Mouse (Mus musculus) frontal cortex, adult 2 months (tissue): ENCODE data around the gene Gc. TPM values are rescaled to one million over a fixed set of nuclear protein-coding genes. Genes with fewer than 3 reads are reported as not detected.

Experiments
- DNase-seq, 2 experiments: peaks; one replicate each; pipeline ENCODE4 v3.0.0; 2022; ENCODE audit warnings: low spot score in 1 of 2; ENCODE audit errors: extremely low spot score in 1 of 2
- polyA plus RNA-seq: library from polyadenylated mRNA; depleted of rRNA; stranded (reverse); fragments of >200 nt; gene quantifications from 2 replicates; pipeline ENCODE4 v1.2.3, GENCODE M21; 2012; rRNA removed

Gc gene
- polyA plus RNA-seq = 0.04 and 0.12 TPM in 2 replicates

DNA sequence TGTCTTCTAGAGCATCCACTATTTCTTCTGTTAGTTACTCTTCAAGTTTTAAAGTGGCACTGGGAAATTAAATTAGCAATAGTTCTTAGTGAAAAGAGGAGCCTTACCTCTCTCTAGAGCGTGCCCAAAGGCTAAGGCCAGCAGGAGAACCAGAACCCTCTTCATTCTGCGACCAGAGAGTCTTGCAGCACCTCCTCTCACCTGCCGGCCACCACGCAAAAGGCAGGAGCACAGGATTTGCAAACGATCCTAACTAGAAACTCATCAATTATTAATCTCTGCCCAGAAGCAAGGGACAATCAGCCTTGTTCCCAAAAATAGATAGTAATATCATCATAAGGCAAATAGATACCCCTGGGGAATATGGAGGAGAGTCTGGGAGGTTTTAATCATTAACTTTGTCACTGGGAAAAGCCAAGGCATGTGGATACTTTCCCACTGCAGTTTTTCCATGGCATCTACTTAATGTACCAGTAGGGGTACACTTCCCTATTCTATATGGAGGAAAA lies at the start of gene Gc:
Gc (minus strand) TSS at position 345 of the 509 bp plus-strand sequence.
- no peak for DNase-seq

DNA sequence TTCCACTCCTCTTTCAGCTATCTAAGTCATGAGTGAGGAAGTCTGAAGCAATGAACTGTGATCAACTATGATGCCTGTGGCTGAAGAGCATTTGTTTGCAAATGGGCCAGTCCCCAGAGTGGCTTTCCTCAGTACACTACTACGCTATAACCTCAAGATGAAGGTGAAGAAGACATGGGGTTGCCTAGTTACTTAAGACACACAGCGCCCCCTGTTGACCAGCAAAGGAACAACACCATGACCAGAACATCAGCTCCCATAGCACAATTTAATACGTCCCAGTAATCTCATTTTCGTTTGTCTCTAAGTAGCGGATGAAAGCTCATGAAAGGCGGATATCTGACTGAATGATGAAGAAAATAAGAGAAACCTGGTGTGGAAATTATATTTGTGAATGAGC lies 42.5 kb upstream of the Gc start:
- DNase-seq = no peak

DNA sequence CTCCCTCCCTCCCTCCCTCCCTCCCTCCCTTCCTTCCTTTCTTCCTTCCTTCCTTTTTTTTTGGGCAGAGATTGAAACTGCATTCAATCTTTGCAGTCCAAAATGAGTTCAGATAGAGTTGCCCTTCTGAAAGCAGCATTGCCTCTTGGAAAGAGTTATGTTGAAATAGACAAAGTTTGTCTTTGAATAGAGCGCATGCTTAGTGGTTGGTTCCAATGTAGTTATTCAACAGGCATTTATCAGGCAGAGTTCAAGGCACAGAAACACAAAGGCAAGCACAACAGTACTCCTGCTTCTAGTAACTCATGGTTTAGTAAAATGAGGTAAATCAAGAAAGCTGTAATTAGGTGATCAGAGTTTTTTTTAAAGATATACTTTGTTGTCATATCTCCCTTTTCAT lies 34.9 kb upstream of the Gc start:
- no peak for DNase-seq

DNA sequence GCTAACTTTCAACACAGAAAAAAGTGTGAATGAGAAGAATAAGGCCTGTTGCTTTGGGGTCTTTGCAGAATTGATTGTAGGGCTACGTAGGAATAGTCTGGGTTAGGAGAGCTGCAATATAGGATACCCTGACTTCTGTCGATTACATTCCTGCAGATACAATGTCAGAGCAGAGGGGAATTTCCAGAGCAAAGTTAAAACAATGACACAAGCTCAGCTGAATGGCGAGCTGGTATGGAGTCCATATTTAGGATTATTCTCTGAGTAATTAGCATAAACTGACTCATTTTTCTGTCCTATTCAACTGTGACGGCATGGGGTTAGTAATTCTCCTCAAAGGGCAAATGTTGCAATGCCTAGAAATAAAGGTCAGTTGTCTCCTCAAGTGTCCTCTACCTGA lies 12.8 kb upstream of the Gc start:
- DNase-seq = no peak

DNA sequence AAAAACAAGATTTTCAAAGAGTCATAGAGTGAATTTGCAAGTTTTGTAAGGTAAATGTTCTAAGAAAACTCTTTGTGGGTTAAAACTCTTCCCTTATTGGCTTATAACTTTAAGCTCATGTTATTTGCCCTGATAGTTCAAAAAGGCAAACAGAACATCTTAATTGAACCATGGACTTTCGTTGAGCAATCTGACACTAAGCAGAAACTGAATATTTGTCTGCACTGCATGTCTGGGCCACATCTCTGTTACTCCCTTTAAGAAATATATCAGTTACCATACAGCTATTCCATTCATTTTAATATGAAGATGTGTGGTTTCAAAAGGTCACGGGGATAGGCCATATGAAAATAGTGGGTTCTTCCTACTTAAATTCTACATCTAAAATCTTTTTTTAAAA lies 10.2 kb upstream of the Gc start:
- DNase-seq = no peak

DNA sequence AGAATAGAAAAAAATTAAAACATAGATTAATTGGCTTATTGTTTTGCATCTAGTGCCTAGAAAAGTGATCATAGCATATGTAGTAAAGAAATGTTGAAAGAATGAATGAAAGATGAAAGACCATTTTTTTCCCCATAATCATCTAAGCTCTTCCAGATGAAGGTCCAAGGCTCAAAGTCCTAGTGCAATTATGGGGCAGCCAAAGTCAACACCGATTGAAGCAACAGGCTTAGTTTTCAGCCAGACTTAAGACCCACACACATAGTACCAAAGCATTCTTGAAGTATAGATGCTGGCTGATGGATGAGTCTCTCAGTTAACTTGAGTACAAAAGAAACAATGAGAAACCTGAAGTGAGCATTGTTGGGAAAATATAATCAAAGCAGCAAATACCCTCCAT lies 9.3 kb upstream of the Gc start:
- no peak for DNase-seq

DNA sequence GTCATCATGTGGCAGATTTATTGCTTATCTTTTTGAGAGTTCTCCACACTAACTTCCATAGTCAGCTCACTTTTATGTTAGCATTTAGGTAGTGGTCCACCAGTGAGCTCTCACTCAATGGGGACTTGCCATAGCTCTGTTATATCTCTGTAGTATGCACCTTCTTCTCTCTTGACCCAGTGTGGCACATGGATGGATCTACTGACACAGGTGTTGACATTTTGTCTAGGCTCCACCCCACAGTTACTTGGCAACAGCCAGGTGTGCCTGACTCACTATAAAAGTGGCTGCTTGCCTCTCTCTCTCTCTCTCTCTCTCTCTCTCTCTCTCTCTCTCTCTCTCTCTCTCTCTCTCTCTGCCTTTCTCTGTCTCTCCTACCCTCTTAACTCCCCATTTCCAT lies 8.6 kb upstream of the Gc start:
- DNase-seq = no peak

DNA sequence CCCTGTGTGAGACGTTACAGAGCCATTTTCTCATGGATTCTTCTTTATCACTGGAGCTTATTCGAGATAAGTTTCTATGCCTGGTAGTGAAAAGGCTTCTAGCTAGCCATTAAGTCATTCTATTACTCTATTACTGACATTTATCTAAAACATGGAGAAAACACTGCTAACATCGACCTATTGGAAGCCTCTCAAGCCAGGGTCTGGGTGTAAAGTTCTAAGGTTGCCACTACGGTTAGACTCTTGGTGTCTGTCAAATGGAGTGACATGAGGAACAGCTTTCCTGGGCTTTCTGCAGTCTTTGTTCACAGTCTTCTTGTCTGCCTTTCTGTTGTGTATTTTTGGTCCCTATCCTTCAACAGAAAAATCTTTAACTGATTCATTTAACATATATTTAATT lies 4.1 kb upstream of the Gc start:
- no peak for DNase-seq

DNA sequence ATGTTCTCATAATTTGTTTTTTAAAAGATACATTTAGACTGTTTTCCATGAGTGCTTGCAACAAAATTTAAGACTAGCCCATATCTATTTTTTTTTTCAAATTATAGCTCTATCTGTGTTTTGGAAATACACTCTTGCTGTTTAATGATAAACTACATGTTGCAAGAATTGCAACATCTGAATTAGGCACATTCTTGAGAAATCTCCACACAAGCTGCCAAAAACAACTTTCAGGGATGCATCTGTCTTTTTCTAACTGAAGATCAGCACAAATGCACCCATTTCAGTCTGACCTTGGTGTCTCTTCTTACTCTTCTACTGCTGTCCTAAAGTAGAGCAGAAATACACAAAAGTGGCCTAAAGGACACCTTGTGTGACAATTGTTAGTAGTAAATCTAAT lies 1.9 kb upstream of the Gc start:
- no peak for DNase-seq

DNA sequence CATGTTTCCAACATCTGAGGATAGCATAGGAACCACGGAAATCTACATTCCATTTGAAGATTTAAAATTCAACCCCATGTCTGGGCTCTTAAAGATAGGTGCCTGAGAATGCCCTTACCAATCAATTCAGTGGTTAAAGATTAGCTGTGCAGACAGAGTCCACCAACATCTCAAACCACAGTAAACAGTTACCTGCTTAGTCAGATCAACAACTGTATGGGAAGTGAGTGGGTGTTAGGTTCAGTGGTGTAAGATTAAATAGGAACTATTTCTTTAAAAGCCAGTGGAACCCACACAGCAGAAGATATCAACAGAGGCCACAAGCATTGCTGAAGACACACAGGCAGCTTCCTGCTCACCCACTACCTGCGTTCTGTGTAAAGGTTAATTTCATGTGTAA lies 1.3 kb upstream of the Gc start:
- DNase-seq = no peak

DNA sequence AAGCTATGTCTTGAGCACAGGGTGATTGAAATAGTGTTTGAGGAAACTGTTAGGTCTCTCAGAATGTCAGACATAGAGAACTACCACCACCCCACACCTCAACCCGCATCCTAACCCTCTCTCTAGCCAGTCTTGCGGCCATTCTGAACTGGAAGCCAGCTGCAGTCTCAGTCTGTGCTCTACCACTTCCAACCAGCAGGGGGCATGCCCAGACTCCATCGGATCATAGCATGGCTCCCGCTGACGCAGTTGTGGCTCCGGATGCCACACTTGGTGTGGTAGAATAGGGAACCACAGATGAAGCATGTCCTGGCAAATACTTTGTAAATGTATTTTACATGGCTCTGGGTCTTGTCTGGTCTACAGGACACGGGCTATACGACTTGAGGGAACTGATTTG lies 2.2 kb downstream of the Gc start:
- DNase-seq = peak in 1 of 2 experiments; percentile 23

DNA sequence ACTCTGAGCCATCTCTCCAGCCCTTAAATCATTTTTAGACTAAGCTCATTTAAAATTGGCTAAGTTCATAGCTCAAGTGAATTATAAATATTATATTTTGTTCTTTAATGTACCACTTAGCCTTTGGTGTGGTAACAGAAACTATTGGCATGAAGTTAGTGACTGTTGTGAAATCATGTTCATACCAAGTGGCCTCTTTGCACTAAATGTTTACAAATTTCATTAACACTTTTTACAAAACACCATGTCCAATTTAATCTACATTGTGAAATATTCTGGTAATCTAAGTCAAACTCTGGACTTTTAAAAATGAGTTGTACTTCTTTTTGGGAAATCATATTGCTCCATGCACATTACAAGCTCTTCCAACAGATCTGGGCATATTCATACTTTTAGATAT lies 6.9 kb downstream of the Gc start:
- DNase-seq = no peak

DNA sequence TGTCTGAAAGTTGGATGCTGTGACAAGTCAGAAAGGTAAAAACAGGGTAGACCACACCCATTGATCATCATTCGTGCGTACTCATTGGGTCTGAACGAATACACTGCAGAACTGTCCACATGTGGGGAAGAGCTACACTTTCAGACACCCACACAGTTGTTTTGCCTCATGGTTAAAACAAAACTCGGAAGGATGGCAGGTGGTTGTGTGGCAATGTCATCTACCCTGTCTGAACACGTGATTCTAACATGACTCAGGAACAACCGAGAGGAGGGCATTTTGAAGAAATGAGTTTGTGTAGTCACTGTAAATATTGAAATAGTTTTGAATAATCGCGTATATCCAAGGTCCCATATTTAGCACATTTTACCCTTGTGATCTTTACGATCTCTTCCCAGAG lies 8.4 kb downstream of the Gc start:
- no peak for DNase-seq

DNA sequence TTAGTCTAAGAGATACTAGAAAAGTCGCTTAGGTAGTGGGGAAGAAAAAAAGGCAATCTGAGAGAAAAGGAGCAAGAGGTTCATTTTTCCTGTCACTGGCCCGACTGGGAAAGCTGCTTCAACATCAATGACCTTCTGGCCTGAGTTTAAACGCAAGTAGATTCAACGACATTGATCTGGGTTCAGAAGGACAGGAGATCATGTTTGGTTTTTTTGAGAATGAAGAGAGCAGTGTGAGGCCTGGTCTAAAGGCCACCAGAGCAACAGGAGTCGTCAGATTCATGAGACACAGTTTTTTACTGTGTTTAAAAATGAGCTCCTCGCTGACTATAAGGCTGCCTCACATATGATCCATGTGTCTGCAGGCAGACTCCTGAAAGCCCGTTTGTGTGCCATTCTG lies 9.7 kb downstream of the Gc start:
- DNase-seq = no peak

DNA sequence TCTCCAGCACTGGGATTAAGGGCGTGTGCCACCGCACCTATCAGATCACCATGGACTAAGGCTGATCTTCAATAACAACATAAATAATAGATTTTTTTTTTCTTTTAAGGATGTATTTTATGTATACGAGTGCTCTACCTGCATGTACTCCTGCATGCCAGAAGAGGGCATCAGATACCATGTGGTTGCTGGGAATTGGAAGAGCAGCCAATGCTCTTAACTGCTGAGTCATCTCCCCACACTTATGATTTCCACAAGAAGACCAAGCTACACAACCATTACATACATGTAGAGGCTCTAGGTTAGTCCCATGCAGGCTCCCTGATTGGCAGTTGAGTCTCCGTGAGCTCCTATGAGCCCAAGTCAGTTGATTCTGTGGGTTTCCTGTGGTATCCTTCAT lies 13.3 kb downstream of the Gc start:
- peak in 1 of 2 experiments; percentile 19 for DNase-seq

DNA sequence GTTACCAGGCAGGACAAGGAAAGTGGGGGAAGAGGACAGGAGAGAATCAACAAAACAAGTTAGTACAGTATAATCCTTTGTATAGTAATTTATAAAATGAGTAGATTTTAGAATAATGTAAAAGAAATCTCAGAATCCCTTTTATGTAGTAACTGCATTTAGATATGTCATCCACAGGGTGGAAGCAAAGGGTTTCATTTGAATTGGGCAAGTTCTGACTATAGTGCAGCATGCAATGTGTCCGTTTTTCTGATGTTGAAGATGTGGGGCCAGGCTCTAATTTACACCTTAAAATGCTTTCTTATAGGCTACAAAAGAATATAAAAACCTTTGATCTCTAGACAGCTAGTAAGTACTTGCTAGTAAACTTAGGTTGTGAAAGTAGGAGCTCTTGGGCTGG lies 46.2 kb downstream of the Gc start:
- DNase-seq = peak in 1 of 2 experiments; percentile 42

DNA sequence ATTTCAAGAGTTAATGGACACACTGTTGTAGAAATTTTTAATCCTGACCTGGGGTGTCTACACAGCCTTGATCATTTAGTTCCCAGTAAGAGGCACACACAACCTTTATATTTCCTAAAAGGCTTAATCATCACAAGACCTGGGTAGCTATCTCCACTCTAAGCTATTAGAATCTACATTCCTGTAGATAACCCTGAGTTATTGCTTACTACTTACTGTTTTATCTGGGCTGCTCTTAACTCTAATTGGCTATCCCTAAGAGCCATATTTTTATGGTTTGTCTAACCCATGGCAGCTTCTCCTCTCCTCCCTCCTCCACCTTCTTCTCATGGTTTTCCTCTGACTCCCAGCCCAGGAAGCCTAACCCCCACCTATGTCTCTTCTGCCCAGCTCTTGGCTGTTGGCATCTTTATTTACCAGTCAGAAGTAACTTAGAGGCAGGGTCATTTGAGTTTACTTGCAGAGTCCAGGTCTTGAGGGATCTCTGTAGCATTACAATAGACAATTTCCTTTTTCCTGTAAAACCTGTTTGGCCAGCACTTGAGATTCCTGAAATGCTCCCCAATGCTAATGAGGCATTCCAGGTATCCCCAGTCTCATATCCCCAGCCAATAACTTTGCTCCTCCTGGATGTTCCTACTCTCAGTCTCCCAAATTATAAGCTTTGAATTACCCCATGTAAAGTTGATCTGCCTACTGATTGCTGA lies 50.2 kb downstream of the Gc start:
- DNase-seq = no peak

DNA sequence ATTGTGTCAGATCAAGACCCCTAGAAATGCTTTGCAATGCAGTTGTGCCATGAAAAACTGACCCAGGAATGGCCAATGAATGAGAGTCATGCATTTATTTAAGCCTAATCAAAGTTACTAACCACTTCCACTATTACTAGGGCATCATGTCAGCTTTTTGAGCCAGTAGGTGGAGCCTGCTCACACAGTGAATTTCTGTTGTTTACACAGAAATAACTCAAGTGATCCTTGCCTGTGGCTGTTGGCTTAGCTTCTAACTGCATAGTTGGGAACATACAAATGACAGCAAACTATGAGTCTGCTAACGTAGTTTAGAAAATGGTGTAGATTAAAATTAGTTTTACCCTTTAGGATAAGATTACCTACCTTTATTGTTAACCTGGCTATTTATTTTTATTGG lies 52.6 kb downstream of the Gc start:
- DNase-seq = no peak

DNA sequence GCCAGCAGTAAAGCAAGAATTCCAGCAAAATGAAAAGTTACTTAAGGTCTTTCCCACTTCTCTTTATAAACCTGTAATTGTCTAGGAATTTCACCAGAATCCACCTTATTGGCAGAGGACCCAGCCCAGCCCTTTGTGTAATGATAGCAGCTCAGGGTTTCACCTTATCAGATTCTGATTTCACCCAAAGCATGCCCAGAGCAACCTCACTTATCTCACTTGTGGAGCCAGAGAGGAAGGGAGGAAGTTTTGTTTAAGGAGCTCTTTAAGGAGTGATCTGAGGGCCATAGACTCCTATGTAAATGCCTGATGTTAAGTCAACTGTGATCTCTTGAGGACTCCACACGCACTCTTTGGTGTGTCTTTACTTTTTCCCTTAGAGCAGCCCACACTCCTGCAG lies 67.3 kb downstream of the Gc start:
- DNase-seq = no peak

DNA sequence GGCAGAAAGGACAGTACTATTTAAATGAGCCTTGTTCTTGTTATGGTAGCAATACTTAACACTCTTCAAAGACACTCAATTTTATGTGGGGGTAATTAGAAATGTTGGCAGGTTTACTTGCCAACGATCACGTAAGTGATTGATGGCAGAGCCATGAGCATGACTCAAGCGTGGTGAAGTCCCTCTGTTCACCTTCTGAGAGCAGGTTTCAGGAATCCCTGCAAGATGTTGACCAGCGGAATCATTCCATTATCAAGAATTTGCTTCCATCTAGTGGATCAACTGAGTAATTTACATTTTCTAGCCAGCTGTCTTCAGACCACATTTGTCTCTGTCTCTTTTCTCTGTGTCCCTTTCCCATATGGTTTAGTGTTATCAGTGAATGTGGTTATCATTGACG lies 73.5 kb downstream of the Gc start:
- peak in 1 of 2 experiments; percentile 54 for DNase-seq

DNA sequence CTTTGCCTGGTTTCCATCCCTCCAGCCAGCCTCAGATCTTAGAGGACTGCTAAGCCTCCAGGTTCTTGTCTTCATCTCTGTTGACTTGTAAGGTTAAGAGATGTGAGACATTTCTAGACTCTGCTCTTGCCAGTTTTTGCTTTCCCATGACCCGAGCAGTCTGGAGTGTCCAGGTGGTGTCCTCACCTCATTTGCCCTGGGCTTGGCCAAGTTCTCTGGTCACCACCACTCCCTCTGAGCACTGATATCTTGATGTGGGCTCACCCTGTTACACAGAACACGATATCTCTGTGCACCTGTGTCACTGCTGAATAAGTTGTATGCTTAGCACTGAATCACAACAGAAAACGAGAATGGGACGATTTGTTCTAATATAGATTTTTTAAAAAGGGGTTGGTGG lies 76.4 kb downstream of the Gc start:
- DNase-seq = no peak

DNA sequence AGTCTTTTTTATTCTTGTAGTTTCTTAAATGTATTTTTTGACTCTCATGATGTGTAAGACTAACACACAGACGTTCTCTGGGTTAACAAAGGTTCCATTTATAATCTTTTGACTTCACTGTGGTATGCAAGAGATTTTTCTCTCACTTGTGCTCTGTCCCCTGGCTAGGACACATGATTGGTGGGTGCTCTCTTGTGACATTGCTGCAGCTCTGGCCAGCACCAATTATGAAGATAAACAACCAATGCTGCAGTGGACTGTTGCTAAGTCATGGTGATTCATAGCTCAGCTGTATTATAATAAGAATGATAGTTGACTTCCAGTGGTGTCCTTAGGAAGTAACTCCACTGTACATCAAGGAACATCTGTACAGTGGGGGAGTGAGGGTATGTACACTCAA lies 87.6 kb downstream of the Gc start:
- no peak for DNase-seq
